In the genomic region with DNA sequence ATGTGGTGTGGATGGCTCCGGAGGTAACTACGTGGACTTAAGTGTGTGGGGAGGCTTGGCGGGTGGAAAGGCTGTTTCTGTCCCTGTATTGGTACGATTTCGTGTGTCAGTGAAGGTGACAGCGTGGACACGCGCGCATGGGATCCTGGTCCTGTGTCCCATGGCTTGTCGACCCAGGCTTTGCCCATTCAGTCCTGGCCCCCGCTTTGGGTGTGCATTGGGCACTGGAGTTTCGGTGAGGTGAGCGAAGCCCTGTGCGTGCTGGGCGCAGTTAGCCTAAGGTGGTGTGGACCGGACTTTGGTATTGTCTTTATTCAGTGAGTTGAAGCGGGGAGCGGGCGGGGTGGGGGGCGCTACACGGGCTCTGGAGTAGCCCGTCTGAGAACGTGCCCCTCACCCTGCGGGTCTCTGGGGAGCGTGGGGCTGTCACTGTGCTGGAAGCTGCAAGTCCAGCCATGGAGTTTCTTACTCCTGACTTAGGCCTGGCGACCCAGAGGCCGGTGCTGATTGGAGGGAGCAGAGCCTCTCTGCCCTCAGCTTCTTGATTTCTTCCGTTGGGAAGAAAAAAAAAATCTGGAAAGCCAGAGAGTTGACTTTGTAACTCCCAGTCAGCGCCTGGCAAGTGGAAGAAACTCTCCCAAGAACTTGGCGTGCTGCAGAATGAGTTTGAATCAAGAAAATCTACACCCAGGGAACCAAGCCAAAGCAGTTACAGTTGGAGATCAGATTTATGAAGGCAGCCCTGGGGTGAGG, we compare ENCODE assay signal across 8 mouse cellular contexts. TPM values are rescaled to one million over a fixed set of nuclear protein-coding genes. Genes with fewer than 3 reads are reported as not detected.
A peak's percentile ranks its signal among the peaks of the same experiment; 100 is the strongest.
DNase-seq lines count a peak whose midpoint lies in the region; ATAC-seq and TF ChIP-seq lines count a peak whose summit lies in the region.

No protein-coding gene starts in this region.

- H3K36me3 ChIP-seq in heart, embryonic 11.5 days (ENCODE audit: control insufficient read depth, insufficient read depth, low read length) = no peaks in the 10 kb centered on the region
- no peaks in the 10 kb centered on the region for H3K36me3 ChIP-seq in kidney, embryonic 14.5 days (ENCODE audit: control insufficient read depth, insufficient read depth, low read length)

- no peak for ATAC-seq in heart, embryonic 11.5 days (replicated peaks; ENCODE audit: insufficient number of reproducible peaks, low FRiP score, low TSS enrichment)
- peak; percentile 21 for ATAC-seq in kidney, embryonic 14.5 days (ENCODE audit: low FRiP score, low TSS enrichment)

- TF ChIP-seq CTCF in cerebellum, adult 2 months (IDR thresholded peaks at IDR 0.05; ENCODE audit: borderline replicate concordance, insufficient read depth, low read depth, low read length) = no peak

- 15% methylated on average over 30 of the region's 30 CpGs for WGBS in cerebellum, adult 2 months
- WGBS in heart, embryonic 11.5 days (ENCODE audit: insufficient replicate concordance) = 8% methylated on average over 30 of the region's 30 CpGs
- 4% methylated on average over 30 of the region's 30 CpGs for WGBS in kidney, embryonic 14.5 days

- H3K4me2 ChIP-seq in heart, embryonic 11.5 days = peak overlapping the region; percentile 97
- peak overlapping the region; percentile 96 for H3K4me2 ChIP-seq in kidney, embryonic 14.5 days (replicated peaks; ENCODE audit: low read depth, low read length)

- no peaks in the 10 kb centered on the region; the same call in 1 of the 2 replicates for H3K4me1 ChIP-seq in cerebellum, adult 2 months (ENCODE audit: control insufficient read depth, insufficient read depth, low read length)
- peaks cover 36% of the 10 kb centered on the region for H3K4me1 ChIP-seq in heart, embryonic 11.5 days (ENCODE audit: control insufficient read depth, insufficient read depth, low read length)
- peaks cover 29% of the 10 kb centered on the region for H3K4me1 ChIP-seq in kidney, embryonic 14.5 days (ENCODE audit: control insufficient read depth, insufficient read depth, low read length)

- peak overlapping the region; percentile 98 for H3K9ac ChIP-seq in heart, embryonic 11.5 days (ENCODE audit: low read depth, low read length)
- peak overlapping the region; percentile 87 for H3K9ac ChIP-seq in kidney, embryonic 14.5 days (ENCODE audit: low read depth, low read length)

- H3K27me3 ChIP-seq in cerebellum, adult 2 months (ENCODE audit: control insufficient read depth, insufficient read depth, low read length) = no peaks in the 10 kb centered on the region; the same call in 1 of the 2 replicates
- H3K27me3 ChIP-seq in heart, embryonic 11.5 days (ENCODE audit: control insufficient read depth, insufficient read depth, low read length) = no peaks in the 10 kb centered on the region
- no peaks in the 10 kb centered on the region for H3K27me3 ChIP-seq in kidney, embryonic 14.5 days (ENCODE audit: control insufficient read depth, insufficient read depth, low read length)

- H3K9me3 ChIP-seq in heart, embryonic 11.5 days (replicated peaks; ENCODE audit: control insufficient read depth, low read length) = no peaks in the 10 kb centered on the region
- no peaks in the 10 kb centered on the region for H3K9me3 ChIP-seq in kidney, embryonic 14.5 days (ENCODE audit: control insufficient read depth, low read length)

- TF ChIP-seq POLR2A in cerebellum, adult 2 months (IDR thresholded peaks at IDR 0.05; ENCODE audit: borderline replicate concordance, insufficient read depth, low read length) = no peak

- peak in 1 of 2 experiments; percentile 41 for DNase-seq in cerebellum, adult 2 months
- no peak for DNase-seq in cerebellum, adult 11 months
- DNase-seq in embryo, embryonic 11 days = peak; percentile 46
- peak; percentile 39 for DNase-seq in lung, postnatal 14 days
- no peak for DNase-seq in natural killer cell, adult 2 months (ENCODE audit: low spot score in 2 of 2)
- DNase-seq in spleen, postnatal 4 days (ENCODE audit: low spot score in 2 of 2) = no peak

- H3K27ac ChIP-seq in cerebellum, adult 2 months (ENCODE audit: insufficient read depth, low read length) = no peak overlapping the region
- peak overlapping the region; percentile 81 for H3K27ac ChIP-seq in heart, embryonic 11.5 days (ENCODE audit: low read depth, low read length)
- H3K27ac ChIP-seq in kidney, embryonic 14.5 days (ENCODE audit: low read depth, low read length) = peak overlapping the region; percentile 80; the same call in 1 of the 2 replicates

- H3K4me3 ChIP-seq in cerebellum, adult 2 months (replicated peaks; ENCODE audit: insufficient read depth, low read depth, low read length) = peak overlapping the region; percentile 77
- H3K4me3 ChIP-seq in heart, embryonic 11.5 days (ENCODE audit: low read depth, low read length) = peak overlapping the region; percentile 90
- H3K4me3 ChIP-seq in kidney, embryonic 14.5 days (ENCODE audit: low read length) = peak overlapping the region; percentile 75

RNA-seq across cellular contexts. Expression of a gene that starts 1.4 kb away (rescaled TPM):
- polyA plus RNA-seq in cerebellum, adult 2 months (2012; rRNA removed) = 13.6 and 13.9 TPM in 2 replicates
- 19.9 and 24.8 TPM in 2 replicates for polyA plus RNA-seq in heart, embryonic 11.5 days (2014; fragmentation: Nextera tagmentation; extraction: Ambion mirVana)
- 16.8 and 23.6 TPM in 2 replicates for polyA plus RNA-seq in kidney, embryonic 14.5 days (2014; fragmentation: Nextera tagmentation; extraction: Ambion mirVana)

Comparison
In these comparisons a context has a peak if more than half of its experiments do, and no peak if none do; other contexts are left out.
1. DNase-seq: peak in embryo, embryonic 11 days (single experiment) and lung, postnatal 14 days (single experiment); none in cerebellum, adult 11 months (single experiment), natural killer cell, adult 2 months (0 of 2) and spleen, postnatal 4 days (0 of 2).
2. Peak in every context shown above with its lines, with median percentiles within 50 percentile points of each other: H3K4me3 ChIP-seq.